Mouse (Mus musculus): Measurements from ENCODE around the gene Bpi.

Bpi gene

GRCm38 (mm10) chr2:158242170-158242896 is 15.6 kb upstream of the Bpi start:
- DNase-seq (ENCODE audit: extremely low read depth, low read depth): no peak

GRCm38 (mm10) chr2:158243129-158243870 is 14.6 kb upstream of the Bpi start:
- no peak for DNase-seq (ENCODE audit: extremely low read depth, low read depth)

- no peak for DNase-seq (ENCODE audit: extremely low read depth, low read depth)
Observed at GRCm38 (mm10) chr2:158245072-158245817, 12.6 kb upstream of the Bpi start.

GRCm38 (mm10) chr2:158247852-158248251 is 10.0 kb upstream of the Bpi start:
- DNase-seq (ENCODE audit: extremely low read depth, low read depth): no peak

GRCm38 (mm10) chr2:158248318-158248717 is 9.6 kb upstream of the Bpi start:
- no peak for DNase-seq (ENCODE audit: extremely low read depth, low read depth)

- DNase-seq (ENCODE audit: extremely low read depth, low read depth): no peak
Observed at GRCm38 (mm10) chr2:158250558-158250957, 7.3 kb upstream of the Bpi start.

GRCm38 (mm10) chr2:158253806-158254205 is 4.1 kb upstream of the Bpi start:
- no peak for DNase-seq (ENCODE audit: extremely low read depth, low read depth)

- DNase-seq (ENCODE audit: extremely low read depth, low read depth): no peak
Observed at GRCm38 (mm10) chr2:158256894-158257293, 1.0 kb upstream of the Bpi start.

GRCm38 (mm10) chr2:158258781-158259180 is 887 bp downstream of the Bpi start:
- peak; percentile 44 for DNase-seq (ENCODE audit: extremely low read depth, low read depth)

GRCm38 (mm10) chr2:158259498-158259897 is 1.6 kb downstream of the Bpi start:
- DNase-seq (ENCODE audit: extremely low read depth, low read depth): no peak

GRCm38 (mm10) chr2:158264877-158265276 is 7.0 kb downstream of the Bpi start:
- no peak for DNase-seq (ENCODE audit: extremely low read depth, low read depth)

- no peak for DNase-seq (ENCODE audit: extremely low read depth, low read depth)
Observed at GRCm38 (mm10) chr2:158270017-158270416, 12.1 kb downstream of the Bpi start.

GRCm38 (mm10) chr2:158273646-158274045 is 15.8 kb downstream of the Bpi start:
- no peak for DNase-seq (ENCODE audit: extremely low read depth, low read depth)

- DNase-seq (ENCODE audit: extremely low read depth, low read depth): no peak
Observed at GRCm38 (mm10) chr2:158275349-158275748, 17.5 kb downstream of the Bpi start.

- no peak for DNase-seq (ENCODE audit: extremely low read depth, low read depth)
Observed at GRCm38 (mm10) chr2:158275811-158276210, 17.9 kb downstream of the Bpi start.

GRCm38 (mm10) chr2:158276451-158276850 is 18.6 kb downstream of the Bpi start:
- DNase-seq (ENCODE audit: extremely low read depth, low read depth): no peak

- DNase-seq (ENCODE audit: extremely low read depth, low read depth): no peak
Observed at GRCm38 (mm10) chr2:158276878-158277277, 19.0 kb downstream of the Bpi start.

- no peak for DNase-seq (ENCODE audit: extremely low read depth, low read depth)
Observed at GRCm38 (mm10) chr2:158279656-158280055, 21.8 kb downstream of the Bpi start.

- DNase-seq (ENCODE audit: extremely low read depth, low read depth): no peak
Observed at GRCm38 (mm10) chr2:158281497-158282205, 23.8 kb downstream of the Bpi start.

GRCm38 (mm10) chr2:158283136-158283535 is 25.2 kb downstream of the Bpi start:
- DNase-seq (ENCODE audit: extremely low read depth, low read depth): no peak

- DNase-seq (ENCODE audit: extremely low read depth, low read depth): no peak
Observed at GRCm38 (mm10) chr2:158283771-158284170, 25.9 kb downstream of the Bpi start.

Data from MEL-GATA-1-ER (cell line).